Mouse (Mus musculus): ENCODE data around the gene Serpinb9f.
"Not testable (repeated sequence)": the region's sequence is repeated elsewhere in the genome, so short reads cannot be mapped to it uniquely, and the experiment has no call there.

Gene Serpinb9f

DNA sequence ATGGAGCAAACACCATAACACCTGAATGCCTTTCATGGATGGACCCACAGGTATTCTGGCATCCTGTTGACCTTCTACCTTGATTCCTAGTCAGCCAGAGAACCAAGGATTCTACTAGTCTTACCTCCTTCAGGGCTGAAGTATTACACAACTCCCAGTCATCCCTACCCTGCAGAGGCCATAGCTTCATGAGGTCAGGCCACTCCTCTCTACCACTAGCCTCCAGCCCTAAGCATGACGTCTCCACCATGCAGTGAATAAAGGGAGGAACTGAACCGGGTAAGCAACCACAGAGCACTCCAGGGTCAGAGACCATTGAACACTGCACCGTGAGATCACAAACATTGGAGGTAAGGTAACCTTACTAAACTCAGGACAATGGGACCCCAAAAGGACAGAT, at the start of gene Serpinb9f:
TSS of gene Serpinb9f (plus strand) at position 301 of the 400 bp plus-strand sequence.
- DNase-seq (ENCODE audit: low spot score) = not testable (repeated sequence)

DNA sequence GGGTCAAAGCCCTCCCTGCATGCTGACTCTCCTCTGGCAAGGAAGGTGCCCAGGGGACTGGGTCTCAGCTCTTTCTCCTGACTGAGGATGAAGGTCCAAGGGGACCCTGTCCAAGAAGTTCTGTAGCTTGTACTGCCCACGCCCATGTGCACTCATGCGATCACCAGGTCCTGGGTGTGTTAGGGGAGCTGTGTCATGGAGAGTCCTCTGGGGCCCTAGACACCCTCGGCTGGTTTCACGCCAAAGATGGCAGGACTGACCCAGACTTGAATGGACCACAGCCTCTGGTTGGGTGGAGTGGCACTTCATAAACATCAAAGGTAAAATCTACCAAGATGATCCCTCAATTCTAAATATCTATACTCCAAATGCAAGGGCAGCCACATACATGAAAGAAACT, 15.2 kb upstream of the Serpinb9f start:
- DNase-seq (ENCODE audit: low spot score) = not testable (repeated sequence)

DNA sequence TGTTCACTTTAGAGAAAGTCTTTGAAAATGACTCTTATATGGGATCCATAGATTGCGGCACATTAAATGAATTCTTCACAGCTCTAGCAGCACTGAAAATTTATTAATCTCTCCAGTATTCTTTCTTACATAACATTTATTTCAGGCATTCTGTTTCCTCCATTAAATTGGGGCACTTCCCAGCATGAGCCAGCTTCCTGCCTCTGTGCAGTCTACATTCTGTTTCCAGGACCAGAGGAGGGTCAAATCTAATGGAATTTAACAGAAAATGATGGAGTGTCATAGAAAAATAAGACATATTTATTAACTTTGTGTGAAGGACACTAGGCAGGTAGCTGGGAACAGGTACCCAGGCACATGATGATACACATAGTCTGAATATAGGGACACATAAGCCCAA, 32.8 kb downstream of the Serpinb9f start:
- not testable (repeated sequence) for DNase-seq (ENCODE audit: low spot score)
